ENCODE assay signal across 9 mouse cellular contexts in the genomic region with DNA sequence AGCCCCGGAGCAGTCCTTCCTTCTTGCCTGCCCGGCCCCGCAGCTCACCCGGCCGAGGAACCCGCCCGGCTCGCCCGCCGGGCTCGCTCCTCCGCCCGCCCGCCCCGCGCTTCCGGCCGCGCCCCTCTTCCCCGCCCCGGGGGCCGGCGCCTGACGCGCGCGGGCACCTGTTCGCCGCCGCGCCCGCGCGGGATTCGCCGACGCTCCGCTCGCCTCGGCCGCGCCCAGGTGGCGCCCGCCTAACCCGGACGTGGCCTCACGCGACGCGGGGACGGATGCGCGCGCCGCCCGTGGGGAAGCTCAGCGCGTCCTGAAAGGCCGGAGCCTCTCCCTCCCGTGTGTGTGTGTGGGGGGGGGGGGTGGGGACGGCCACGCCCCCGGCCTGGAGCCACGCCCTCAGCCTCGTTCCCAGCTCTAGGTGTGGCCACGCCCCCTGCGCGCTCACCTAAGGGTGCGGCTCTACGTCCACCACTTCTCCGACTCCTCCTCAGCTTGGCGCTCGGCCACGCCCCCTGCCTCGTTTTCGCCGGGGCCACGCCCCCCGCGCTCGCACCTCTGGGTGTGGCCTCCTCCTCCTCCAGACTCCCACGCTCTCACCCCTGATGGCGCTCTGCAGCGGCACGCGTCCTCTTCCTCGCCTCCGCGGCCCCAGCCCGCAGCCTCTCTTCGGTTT. TPM values are rescaled to one million over a fixed set of nuclear protein-coding genes. Genes with fewer than 3 reads are reported as not detected.
DNase-seq lines count a peak whose midpoint lies in the region; ATAC-seq and TF ChIP-seq lines count a peak whose summit lies in the region.
"Had no signal": no experiment of that assay in that cellular context is flagged by ENCODE, and none has a peak within 500 bp of the region (broad histone marks: within the 10 kb centered on the region; RNA-seq: fewer than 3 reads in every experiment).

No protein-coding gene starts in this region.

- H3K9ac ChIP-seq in MEL (ENCODE audit: control insufficient read depth, low read depth, low read length, poor library complexity, severe bottlenecking), result peak overlapping the region; percentile 78
- H3K9ac ChIP-seq in forebrain, postnatal 0 days, result peak overlapping the region; percentile 81
- peak overlapping the region; percentile 71 for H3K9ac ChIP-seq in hindbrain, embryonic 11.5 days (ENCODE audit: low read depth, low read length)
- H3K9ac ChIP-seq in lung, postnatal 0 days (replicated peaks; ENCODE audit: low read depth), result no peak overlapping the region

- peaks cover 0 to 4% of the 10 kb centered on the region in 2 experiments; a peak in 2 of 4 replicates for H3K36me3 ChIP-seq in MEL (ENCODE audit: control insufficient read depth in 1 of 2, insufficient read depth in 2 of 2, low read length in 2 of 2)
- H3K36me3 ChIP-seq in forebrain, postnatal 0 days (ENCODE audit: insufficient read depth), result no peaks in the 10 kb centered on the region
- H3K36me3 ChIP-seq in hindbrain, embryonic 11.5 days (ENCODE audit: control insufficient read depth, insufficient read depth, low read length), result no peaks in the 10 kb centered on the region
- no peaks in the 10 kb centered on the region for H3K36me3 ChIP-seq in lung, postnatal 0 days (ENCODE audit: insufficient read depth, low read length)

- no peaks in the 10 kb centered on the region for H3K9me3 ChIP-seq in MEL (replicated peaks; ENCODE audit: insufficient read depth, low read length)
- no peaks in the 10 kb centered on the region for H3K9me3 ChIP-seq in forebrain, postnatal 0 days (ENCODE audit: low read length)
- H3K9me3 ChIP-seq in hindbrain, embryonic 11.5 days (ENCODE audit: control insufficient read depth, low read length), result no peaks in the 10 kb centered on the region
- H3K9me3 ChIP-seq in lung, postnatal 0 days (ENCODE audit: low read length), result no peaks in the 10 kb centered on the region

- no peak overlapping the region for H3K27ac ChIP-seq in MEL (ENCODE audit: control insufficient read depth, low read depth, low read length)
- peak overlapping the region; percentile 88 for H3K27ac ChIP-seq in cerebellum, adult 2 months (ENCODE audit: insufficient read depth, low read length)
- H3K27ac ChIP-seq in forebrain, postnatal 0 days (ENCODE audit: low read depth, low read length), result peak overlapping the region; percentile 94
- H3K27ac ChIP-seq in hindbrain, embryonic 11.5 days (ENCODE audit: low read depth, low read length), result peak overlapping the region; percentile 94
- 0 out of 2 replicates have a peak overlapping the region, but pooled peaks have one; percentile 43 for H3K27ac ChIP-seq in lung, postnatal 0 days (ENCODE audit: low read length)
- H3K27ac ChIP-seq: macrophage had no signal

- no peak for TF ChIP-seq CTCF in MEL (IDR thresholded peaks at IDR 0.05 in 2 of 3, conservative IDR thresholded peaks at IDR 0.05 in 1 of 3; ENCODE audit: control insufficient read depth in 1 of 3, insufficient read depth in 1 of 3, low read depth in 2 of 3, low read length in 3 of 3, poor library complexity in 1 of 3, severe bottlenecking in 1 of 3)
- no peak for TF ChIP-seq CTCF in cerebellum, adult 2 months (IDR thresholded peaks at IDR 0.05; ENCODE audit: borderline replicate concordance, insufficient read depth, low read depth, low read length)
- no peak for TF ChIP-seq CTCF in forebrain, postnatal 0 days (IDR thresholded peaks at IDR 0.05; ENCODE audit: low read depth)
- TF ChIP-seq CTCF in lung, postnatal 0 days (IDR thresholded peaks at IDR 0.05), result no peak

- ATAC-seq in forebrain, postnatal 0 days, result peak; percentile 86
- ATAC-seq in hindbrain, embryonic 11.5 days (ENCODE audit: low FRiP score), result peak; percentile 94
- ATAC-seq in lung, postnatal 0 days, result peak; percentile 90

- peaks cover 0 to 2% of the 10 kb centered on the region in 2 experiments; a peak in 1 of 4 replicates for H3K4me1 ChIP-seq in MEL (ENCODE audit: control insufficient read depth in 1 of 2, insufficient read depth in 2 of 2, low read length in 2 of 2)
- peaks cover 13% of the 10 kb centered on the region; the same call in 1 of the 2 replicates for H3K4me1 ChIP-seq in cerebellum, adult 2 months (ENCODE audit: control insufficient read depth, insufficient read depth, low read length)
- H3K4me1 ChIP-seq in forebrain, postnatal 0 days (ENCODE audit: insufficient read depth), result peaks cover 9% of the 10 kb centered on the region; the same call in 1 of the 2 replicates
- H3K4me1 ChIP-seq in hindbrain, embryonic 11.5 days (replicated peaks; ENCODE audit: control insufficient read depth, insufficient read depth, low read length), result no peaks in the 10 kb centered on the region
- H3K4me1 ChIP-seq in lung, postnatal 0 days (ENCODE audit: insufficient read depth, low read depth, low read length), result peaks cover 11% of the 10 kb centered on the region; the same call in 1 of the 2 replicates

- TF ChIP-seq RAD21 in MEL (IDR thresholded peaks at IDR 0.05; ENCODE audit: low read depth, low read length), result no peak

- DNase-seq in MEL (ENCODE audit: low read depth, low spot score), result peak; percentile 98
- DNase-seq in cerebellum, adult 2 months, result peak; percentile 99 to 100
- DNase-seq in forebrain, postnatal 0 days, result peak; percentile 95
- DNase-seq in hindbrain, embryonic 11.5 days (ENCODE audit: low spot score), result peak; percentile 92
- DNase-seq in layer of hippocampus, postnatal 10 days (ENCODE audit: low spot score in 2 of 2), result peak; percentile 86 to 91
- peak; percentile 92 for DNase-seq in lung, postnatal 0 days (ENCODE audit: low spot score)
- peak; percentile 81 for DNase-seq in ovary, postnatal 36 days (ENCODE audit: low spot score)
- peak; percentile 100 for DNase-seq in thymus, postnatal 14 days

- H3K27me3 ChIP-seq in MEL (ENCODE audit: control insufficient read depth in 1 of 2, insufficient read depth in 2 of 2, low read length in 2 of 2), result peaks cover 0 to 3% of the 10 kb centered on the region in 2 experiments; a peak in 1 of 4 replicates
- no peaks in the 10 kb centered on the region for H3K27me3 ChIP-seq in cerebellum, adult 2 months (ENCODE audit: control insufficient read depth, insufficient read depth, low read length)
- no peaks in the 10 kb centered on the region for H3K27me3 ChIP-seq in forebrain, postnatal 0 days (ENCODE audit: insufficient read depth, low read length)
- peaks cover 2% of the 10 kb centered on the region; the same call in 1 of the 2 replicates for H3K27me3 ChIP-seq in hindbrain, embryonic 11.5 days (ENCODE audit: control insufficient read depth, insufficient read depth, low read length)
- peaks cover 24% of the 10 kb centered on the region for H3K27me3 ChIP-seq in lung, postnatal 0 days (replicated peaks; ENCODE audit: insufficient read depth, low read length)

- no peaks in the 10 kb centered on the region; the same call in 1 of the 2 replicates for H3K79me2 ChIP-seq in MEL (ENCODE audit: control insufficient read depth, insufficient read depth, low read length, poor library complexity)

- peak overlapping the region; percentile 54 to 68 for H3K4me3 ChIP-seq in MEL (ENCODE audit: control insufficient read depth in 1 of 2, insufficient read depth in 1 of 2, low read depth in 2 of 2, low read length in 2 of 2)
- peak overlapping the region; percentile 63 for H3K4me3 ChIP-seq in cerebellum, adult 2 months (replicated peaks; ENCODE audit: insufficient read depth, low read depth, low read length)
- peak overlapping the region; percentile 75 for H3K4me3 ChIP-seq in forebrain, postnatal 0 days (ENCODE audit: low read depth, low read length)
- peak overlapping the region; percentile 70 for H3K4me3 ChIP-seq in hindbrain, embryonic 11.5 days (ENCODE audit: low read depth, low read length)
- peak overlapping the region; percentile 51 for H3K4me3 ChIP-seq in lung, postnatal 0 days (ENCODE audit: low read depth, low read length)

- TF ChIP-seq EP300 in MEL (IDR thresholded peaks at IDR 0.05; ENCODE audit: low read depth in 1 of 2, low read length in 2 of 2), result no peak
- TF ChIP-seq EP300 in lung, postnatal 0 days (IDR thresholded peaks at IDR 0.05), result no peak

- peak in 1 of 2 experiments; percentile 60; a peak in 1 of 4 replicates for TF ChIP-seq POLR2A in MEL (IDR thresholded peaks at IDR 0.05; ENCODE audit: control insufficient read depth in 1 of 2, insufficient read depth in 1 of 2, low read depth in 1 of 2, low read length in 2 of 2, poor library complexity in 1 of 2)
- TF ChIP-seq POLR2A in cerebellum, adult 2 months (IDR thresholded peaks at IDR 0.05; ENCODE audit: borderline replicate concordance, insufficient read depth, low read length), result peak; percentile 84

- under 1% methylated on average over 88 of the region's 91 CpGs for WGBS in cerebellum, adult 2 months
- 1% methylated on average over 67 of the region's 91 CpGs for WGBS in forebrain, postnatal 0 days
- 1% methylated on average over 57 of the region's 91 CpGs for WGBS in hindbrain, embryonic 11.5 days
- 4% methylated on average over 24 of the region's 91 CpGs for WGBS in lung, postnatal 0 days

- peak overlapping the region; percentile 72 for H3K4me2 ChIP-seq in forebrain, postnatal 0 days (ENCODE audit: low read depth)
- peak overlapping the region; percentile 98 for H3K4me2 ChIP-seq in hindbrain, embryonic 11.5 days (replicated peaks; ENCODE audit: low read depth, low read length)
- H3K4me2 ChIP-seq in lung, postnatal 0 days (replicated peaks; ENCODE audit: low read depth, low read length), result peak overlapping the region; percentile 99

TF ChIP-seq in MEL, 35 proteins besides CTCF, POLR2A, EP300 and RAD21 (continues in another document):
- no peak for TF ChIP-seq BHLHE40 (IDR thresholded peaks at IDR 0.05; ENCODE audit: borderline replicate concordance, low read depth, low read length)
- TF ChIP-seq NRF1 (IDR thresholded peaks at IDR 0.05; ENCODE audit: insufficient read depth, low read depth, low read length, poor library complexity, severe bottlenecking), result peak; percentile 38; the same call in 1 of the 2 replicates
- TF ChIP-seq UBTF (IDR thresholded peaks at IDR 0.05; ENCODE audit: borderline replicate concordance, insufficient read depth, low read depth, low read length), result no peak
- 0 out of 2 replicates have a peak, but pooled peaks have one; percentile 19 for TF ChIP-seq NELFE (IDR thresholded peaks at IDR 0.05; ENCODE audit: low read depth, low read length)
- 0 out of 2 replicates have a peak, but pooled peaks have one; percentile 5 for TF ChIP-seq SIN3A (IDR thresholded peaks at IDR 0.05; ENCODE audit: low read length)
- peak; percentile 46; the same call in 1 of the 2 replicates for TF ChIP-seq MAX (IDR thresholded peaks at IDR 0.05; ENCODE audit: low read length)

RNA-seq across cellular contexts. Expression of gene Bicdl1, which starts 0.9 kb away (rescaled TPM):
- 3.5 and 4.2 TPM in 2 replicates for total RNA-seq in MEL (2012; rRNA removed)
- polyA plus RNA-seq in MEL (2012; ENCODE audit: insufficient read depth in 1 of 2, insufficient read length in 2 of 2, low read depth in 1 of 2, low replicate concordance in 2 of 2, missing spikeins in 1 of 2), result 10 to 100 TPM in 1 of 2 experiments, not detected in 1; 13.4 TPM
- 121 and 127 TPM in 2 replicates for polyA plus RNA-seq in cerebellum, adult 2 months (2012; rRNA removed)
- 183 and 184 TPM in 2 replicates for total RNA-seq in forebrain, postnatal 0 days (2014; rRNA removed)
- 21.6 and 27.6 TPM in 2 replicates for polyA plus RNA-seq in forebrain, postnatal 0 days (2015; fragmentation: Nextera tagmentation; extraction: Ambion mirVana)
- 12.0 and 15.8 TPM in 2 replicates for polyA plus RNA-seq in hindbrain, embryonic 11.5 days (2014; fragmentation: Nextera tagmentation; extraction: Ambion mirVana)
- 10 to 100 TPM; 92.7 to 96.1 TPM for total RNA-seq in layer of hippocampus, postnatal 10 days (2021)
- polyA plus RNA-seq in lung, postnatal 0 days (2015; fragmentation: Nextera tagmentation; extraction: Ambion mirVana), result 12.4 and 14.1 TPM in 2 replicates
